Mouse (Mus musculus) gastrocnemius, adult 18-20 months (tissue): ENCODE results near the gene Hoxb6. TPM values are rescaled to one million over a fixed set of nuclear protein-coding genes. Genes with fewer than 3 reads are reported as not detected.

Source experiments
- DNase-seq: peaks from one replicate; pipeline ENCODE4 v3.0.0; 2021; ENCODE audit warnings: low spot score
- total RNA-seq, 2 experiments: library from RNA; stranded (reverse); gene quantifications; 2 replicates each; pipeline ENCODE4 v1.2.3; 2021

Hoxb6 gene
- total RNA-seq, 2 experiments from 2014 or later, result 0.38 to 0.39 TPM

GRCm38 (mm10) chr11:96299781-96300180 is 7.5 kb downstream of the Hoxb6 start:
- no peak for DNase-seq

GRCm38 (mm10) chr11:96300354-96301063 is 8.2 kb downstream of the Hoxb6 start:
- no peak for DNase-seq

- DNase-seq, result no peak
Observed at GRCm38 (mm10) chr11:96301064-96301431, 8.8 kb downstream of the Hoxb6 start.

- no peak for DNase-seq
Observed at GRCm38 (mm10) chr11:96301837-96302236, 9.6 kb downstream of the Hoxb6 start.

- DNase-seq, result no peak
Observed at GRCm38 (mm10) chr11:96302381-96303150, 10.3 kb downstream of the Hoxb6 start.

GRCm38 (mm10) chr11:96303151-96304099 is 11.1 kb downstream of the Hoxb6 start, which contains the start of gene Hoxb5:
Gene Hoxb5, plus strand, starts transcription at chr11:96303336.
- peak; percentile 43 for DNase-seq

GRCm38 (mm10) chr11:96304381-96305195 is 12.3 kb downstream of the Hoxb6 start:
- no peak for DNase-seq

- DNase-seq, result no peak
Observed at GRCm38 (mm10) chr11:96305505-96306182, 13.4 kb downstream of the Hoxb6 start.

GRCm38 (mm10) chr11:96306183-96306907 is 14.1 kb downstream of the Hoxb6 start:
- no peak for DNase-seq

GRCm38 (mm10) chr11:96306908-96307269 is 14.6 kb downstream of the Hoxb6 start:
- DNase-seq, result no peak

- no peak for DNase-seq
Observed at GRCm38 (mm10) chr11:96308763-96309162, 16.5 kb downstream of the Hoxb6 start.

- DNase-seq, result no peak
Observed at GRCm38 (mm10) chr11:96309288-96309687, 17.0 kb downstream of the Hoxb6 start.

- no peak for DNase-seq
Observed at GRCm38 (mm10) chr11:96310183-96310938, 18.1 kb downstream of the Hoxb6 start.

- no peak for DNase-seq
Observed at GRCm38 (mm10) chr11:96311097-96311496, 18.8 kb downstream of the Hoxb6 start.

GRCm38 (mm10) chr11:96311520-96312417 is 19.5 kb downstream of the Hoxb6 start:
- DNase-seq, result peak; percentile 42

GRCm38 (mm10) chr11:96313134-96313533 is 20.9 kb downstream of the Hoxb6 start:
- no peak for DNase-seq

GRCm38 (mm10) chr11:96313806-96314428 is 21.6 kb downstream of the Hoxb6 start:
- DNase-seq, result no peak
